Comparison of ENCODE assay signal across 8 mouse cellular contexts in the genomic region with DNA sequence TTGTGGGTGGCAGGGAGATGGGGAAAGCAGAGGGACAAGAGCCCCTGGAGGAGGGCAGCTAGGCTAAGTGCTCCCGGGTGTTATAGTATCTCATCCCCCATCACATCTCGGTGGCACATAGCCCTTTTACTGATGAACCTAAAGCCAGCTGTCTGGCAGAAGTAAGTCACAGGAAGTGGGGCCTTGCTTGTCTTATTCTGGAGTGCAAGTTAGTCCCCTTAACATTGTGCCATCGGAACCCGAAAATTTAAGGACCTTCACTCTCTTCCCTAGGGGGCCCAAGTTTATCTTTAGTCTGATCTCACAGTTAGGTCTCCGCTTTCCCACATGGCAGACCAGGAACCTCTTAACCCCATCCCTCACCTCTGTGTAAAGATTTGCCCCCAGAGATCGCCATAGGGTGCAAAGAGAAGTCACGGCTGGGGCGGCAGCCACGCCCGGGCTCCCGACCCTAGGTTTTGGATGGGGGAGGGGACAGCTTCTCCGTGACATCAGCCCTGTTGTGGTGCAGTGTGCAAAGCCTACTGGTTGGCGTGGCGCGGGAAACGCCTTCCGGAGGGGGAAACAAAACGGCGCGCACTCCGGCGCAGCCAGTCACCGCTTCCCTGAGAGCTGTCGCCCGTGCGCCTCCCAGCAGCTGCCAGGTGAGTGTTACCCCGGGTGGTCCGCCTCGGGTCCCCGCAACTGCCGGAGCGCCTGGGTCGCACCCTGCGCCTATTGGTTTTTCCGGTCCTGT. TPM values are rescaled to one million over a fixed set of nuclear protein-coding genes. Genes with fewer than 3 reads are reported as not detected.
DNase-seq lines count a peak whose midpoint lies in the region; ATAC-seq lines count a peak whose summit lies in the region.

No protein-coding gene starts in this region.

- peak overlapping the region; percentile 96 for H3K4me2 ChIP-seq in hindbrain, embryonic 16.5 days (ENCODE audit: low read length)

- H3K9ac ChIP-seq in hindbrain, embryonic 16.5 days (ENCODE audit: low read depth, low read length), result peak overlapping the region; percentile 73

- ATAC-seq in hindbrain, embryonic 16.5 days, result peak; percentile 91
- ATAC-seq in megakaryocyte, adult 5-6 weeks (ENCODE audit: poor library complexity, severe bottlenecking), result peak; percentile 88

- H3K4me3 ChIP-seq in hindbrain, embryonic 16.5 days (ENCODE audit: low read length), result peak overlapping the region; percentile 64

- no peaks in the 10 kb centered on the region for H3K9me3 ChIP-seq in hindbrain, embryonic 16.5 days (ENCODE audit: control insufficient read depth, low read length)

- H3K36me3 ChIP-seq in hindbrain, embryonic 16.5 days (ENCODE audit: control insufficient read depth, insufficient read depth, low read length), result no peaks in the 10 kb centered on the region

- DNase-seq in ZHBTc4 (ENCODE audit: low read depth, low spot score), result peak; percentile 96
- peak; percentile 22 to 44 for DNase-seq in cerebellum, postnatal 36 days
- DNase-seq in gastrocnemius, adult 18-20 months (ENCODE audit: low spot score), result peak; percentile 83
- DNase-seq in left cerebral cortex, adult 8-10 months (ENCODE audit: low spot score in 2 of 2), result peak; percentile 70 to 86
- DNase-seq in right cerebral cortex, adult 18-20 months, result peak; percentile 88
- peak; percentile 88 for DNase-seq in urinary bladder, adult 2 months (ENCODE audit: low spot score)

- WGBS in hindbrain, embryonic 16.5 days, result 2% methylated on average over 34 of the region's 35 CpGs

- H3K27me3 ChIP-seq in hindbrain, embryonic 16.5 days (replicated peaks; ENCODE audit: control insufficient read depth, insufficient read depth, low read length), result 0 out of 2 replicates have a peak, but pooled peaks cover 2% of the 10 kb centered on the region

- H3K27ac ChIP-seq in hindbrain, embryonic 16.5 days (ENCODE audit: low read depth, low read length), result peak overlapping the region; percentile 56; the same call in 1 of the 2 replicates

- peaks cover 13% of the 10 kb centered on the region for H3K4me1 ChIP-seq in hindbrain, embryonic 16.5 days (ENCODE audit: control insufficient read depth, insufficient read depth, low read depth, low read length)

RNA-seq across cellular contexts. Expression of a gene that starts 8.9 kb away (rescaled TPM):
- total RNA-seq in gastrocnemius, adult 18-20 months (2021), result 10 to 100 TPM; 21.6 to 31.7 TPM
- polyA plus RNA-seq in hindbrain, embryonic 16.5 days (2015; fragmentation: Nextera tagmentation; extraction: Ambion mirVana), result 20.6 and 23.7 TPM in 2 replicates
- 100 to 1,000 TPM; 277 to 320 (median 278) TPM for total RNA-seq in left cerebral cortex, adult 8-10 months (2022)
- 86.2 and 87.6 TPM in 2 replicates for total RNA-seq in megakaryocyte, adult 5-6 weeks (2015)
- total RNA-seq in megakaryocyte, adult 5-6 weeks (2017), result 99.9 and 100 TPM in 2 replicates
- polyA plus RNA-seq in urinary bladder, adult 2 months (2012; rRNA removed), result 3,856 and 5,107 TPM in 2 replicates

RNA-seq across cellular contexts. Expression of a gene that starts 37.1 kb away (rescaled TPM):
- 100 to 1,000 TPM; 152 to 154 TPM for total RNA-seq in gastrocnemius, adult 18-20 months (2021)
- 43.1 and 49.5 TPM in 2 replicates for polyA plus RNA-seq in hindbrain, embryonic 16.5 days (2015; fragmentation: Nextera tagmentation; extraction: Ambion mirVana)
- 10 to 100 TPM; 20.7 to 22.0 (median 21.7) TPM for total RNA-seq in left cerebral cortex, adult 8-10 months (2022)
- 0.75 TPM in 1 of 2 replicates, not detected in the other for total RNA-seq in megakaryocyte, adult 5-6 weeks (2015)
- total RNA-seq in megakaryocyte, adult 5-6 weeks (2017), result 0.22 and 1.2 TPM in 2 replicates
- polyA plus RNA-seq in urinary bladder, adult 2 months (2012; rRNA removed), result 124 and 138 TPM in 2 replicates

RNA-seq across cellular contexts. Expression of a gene that starts 50.4 kb away (rescaled TPM):
- 100 to 1,000 TPM; 310 to 354 TPM for total RNA-seq in gastrocnemius, adult 18-20 months (2021)
- 1.1 and 19.6 TPM in 2 replicates for polyA plus RNA-seq in hindbrain, embryonic 16.5 days (2015; fragmentation: Nextera tagmentation; extraction: Ambion mirVana)
- 1 to 10 TPM; 3.7 to 7.8 (median 4.2) TPM for total RNA-seq in left cerebral cortex, adult 8-10 months (2022)
- 0.36 and 0.45 TPM in 2 replicates for total RNA-seq in megakaryocyte, adult 5-6 weeks (2015)
- not detected in 2 replicates for total RNA-seq in megakaryocyte, adult 5-6 weeks (2017)
- polyA plus RNA-seq in urinary bladder, adult 2 months (2012; rRNA removed), result 1.1 and 1.2 TPM in 2 replicates

Comparison
In these comparisons a context has a peak if more than half of its experiments do, and no peak if none do; other contexts are left out.
1. Peak in every context shown above with its lines: DNase-seq, ATAC-seq, H3K4me3 ChIP-seq and H3K27ac ChIP-seq.
2. DNase-seq: peak in every context shown above with its lines; median percentile 96 in ZHBTc4; 88 in right cerebral cortex, adult 18-20 months; 88 in urinary bladder, adult 2 months; 83 in gastrocnemius, adult 18-20 months; 78 in left cerebral cortex, adult 8-10 months; 33 in cerebellum, postnatal 36 days.
3. RNA of a gene that starts 37.1 kb away (total RNA-seq): 152 to 154 TPM in gastrocnemius, adult 18-20 months and 20.7 to 22.0 TPM in left cerebral cortex, adult 8-10 months; 0.22 to 1.2 TPM in megakaryocyte, adult 5-6 weeks; every median in the first group is over 4 times any median in the second.
4. RNA of a gene that starts 50.4 kb away (total RNA-seq): 310 to 354 TPM in gastrocnemius, adult 18-20 months; 3.7 to 7.8 TPM in left cerebral cortex, adult 8-10 months and 0.36 to 0.45 TPM in megakaryocyte, adult 5-6 weeks; every median in the first group is over 10 times any median in the second.